Mouse (Mus musculus) lung, postnatal 0 days (tissue): ENCODE data around the gene Morn4.

Experiments
- CTCF ChIP-seq: IDR thresholded peaks from 2 replicates; pipeline ENCODE4 v1.5.1; 2016; ENCODE audit warnings: antibody characterized with exemption, mild to moderate bottlenecking
- EP300 ChIP-seq: IDR thresholded peaks from 2 replicates; pipeline ENCODE4 v1.6.1; 2016; ENCODE audit warnings: antibody characterized with exemption, mild to moderate bottlenecking, control low read depth

DNA sequence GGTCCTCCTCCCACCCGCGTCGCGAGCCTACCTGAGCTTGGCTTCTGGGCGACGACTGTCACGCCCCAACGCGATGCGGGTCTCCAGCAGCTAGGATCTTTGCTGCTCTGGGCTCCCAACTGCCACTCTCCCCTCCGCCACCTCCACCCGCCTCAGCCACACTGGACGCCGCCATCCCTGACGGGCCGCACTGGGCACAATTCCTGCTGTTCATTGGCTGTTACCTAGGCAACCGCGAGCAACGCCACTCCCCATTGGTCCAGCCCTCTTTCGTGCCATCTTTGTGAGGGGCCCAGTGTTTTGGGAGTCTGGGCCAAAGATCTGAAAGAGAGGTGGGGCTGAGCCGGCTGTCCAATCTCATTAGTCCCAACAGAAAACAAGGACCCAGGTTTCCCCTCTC is at the start of gene Morn4:
- TF ChIP-seq CTCF = no peak
- TF ChIP-seq EP300 = no peak
